Mouse (Mus musculus): ENCODE data around the gene Hsd17b13. TPM values are rescaled to one million over a fixed set of nuclear protein-coding genes. Genes with fewer than 3 reads are reported as not detected.

Hsd17b13 gene
- polyA plus RNA-seq, 1 experiment from 2014 or later = 0.11 TPM

- 87% methylated on average over 7 of the region's 7 CpGs for WGBS
- H3K4me3 ChIP-seq (ENCODE audit: low read length) = no peak overlapping the region
- no peaks in the 10 kb centered on the region for H3K4me1 ChIP-seq (ENCODE audit: control insufficient read depth, insufficient read depth, low read length)
- no peak overlapping the region for H3K27ac ChIP-seq (ENCODE audit: low read length)
- no peaks in the 10 kb centered on the region for H3K27me3 ChIP-seq (ENCODE audit: control insufficient read depth, insufficient read depth, low read length)
- no peaks in the 10 kb centered on the region for H3K9me3 ChIP-seq (replicated peaks; ENCODE audit: control insufficient read depth, low read length)
- ATAC-seq (replicated peaks; ENCODE audit: extremely low read depth, insufficient read depth, low FRiP score) = no peak
- peaks cover 15% of the 10 kb centered on the region for H3K36me3 ChIP-seq (ENCODE audit: control insufficient read depth, insufficient read depth)
- no peak overlapping the region for H3K9ac ChIP-seq (ENCODE audit: low read length)
- H3K4me2 ChIP-seq (ENCODE audit: low read depth, low read length) = no peak overlapping the region
Measured at GRCm38 (mm10) chr5:104010261-104010660, 33.1 kb upstream of the Hsd17b13 start.

DNA sequence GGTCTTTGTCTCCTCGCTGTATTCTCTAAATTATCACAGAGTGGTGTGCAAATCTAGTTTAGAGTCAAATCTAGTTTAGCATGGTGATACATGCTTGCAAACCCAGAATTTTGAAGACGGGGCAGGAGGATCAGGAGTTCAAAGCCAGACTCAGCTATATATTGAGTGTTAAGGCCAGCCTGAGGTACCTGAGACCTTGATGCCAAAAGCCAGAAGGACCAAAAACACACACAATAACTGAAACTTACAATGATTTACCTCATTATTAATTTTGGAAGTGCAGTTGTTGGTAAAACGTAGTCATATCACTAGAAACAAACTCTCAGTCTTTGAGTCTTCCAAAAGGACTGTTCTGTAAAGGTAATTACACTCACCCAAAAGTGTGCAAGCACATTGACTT lies 32.2 kb upstream of the Hsd17b13 start:
- Histone ChIP-seq H3K36me3 (ENCODE audit: control insufficient read depth, insufficient read depth) (peaks cover 15% of the 10 kb centered on the region), H3K4me3 (ENCODE audit: low read length) (no peak overlapping the region), H3K4me1 (ENCODE audit: control insufficient read depth, insufficient read depth, low read length) (no peaks in the 10 kb centered on the region), H3K4me2 (ENCODE audit: low read depth, low read length) (no peak overlapping the region), H3K9ac (ENCODE audit: low read length) (no peak overlapping the region), H3K27ac (ENCODE audit: low read length) (no peak overlapping the region), H3K9me3 (replicated peaks; ENCODE audit: control insufficient read depth, low read length) (no peaks in the 10 kb centered on the region), H3K27me3 (ENCODE audit: control insufficient read depth, insufficient read depth, low read length) (no peaks in the 10 kb centered on the region)
- 91% methylated on average over 3 of the region's 3 CpGs for WGBS
- no peak for ATAC-seq (replicated peaks; ENCODE audit: extremely low read depth, insufficient read depth, low FRiP score)

- Histone ChIP-seq H3K36me3 (ENCODE audit: control insufficient read depth, insufficient read depth) (peaks cover 15% of the 10 kb centered on the region), H3K27me3 (ENCODE audit: control insufficient read depth, insufficient read depth, low read length) (no peaks in the 10 kb centered on the region), H3K9ac (ENCODE audit: low read length) (no peak overlapping the region), H3K4me1 (ENCODE audit: control insufficient read depth, insufficient read depth, low read length) (no peaks in the 10 kb centered on the region), H3K9me3 (replicated peaks; ENCODE audit: control insufficient read depth, low read length) (no peaks in the 10 kb centered on the region), H3K4me3 (ENCODE audit: low read length) (no peak overlapping the region), H3K27ac (ENCODE audit: low read length) (no peak overlapping the region), H3K4me2 (ENCODE audit: low read depth, low read length) (no peak overlapping the region)
- ATAC-seq (replicated peaks; ENCODE audit: extremely low read depth, insufficient read depth, low FRiP score) = peak; percentile 70
- 64% methylated on average over 5 of the region's 5 CpGs for WGBS
Measured at GRCm38 (mm10) chr5:104007801-104008200, 30.6 kb upstream of the Hsd17b13 start.

GRCm38 (mm10) chr5:104006811-104007210 lies 29.6 kb upstream of the Hsd17b13 start:
- H3K4me3 ChIP-seq (ENCODE audit: low read length) = no peak overlapping the region
- no peak overlapping the region for H3K9ac ChIP-seq (ENCODE audit: low read length)
- 60% methylated on average over 3 of the region's 3 CpGs for WGBS
- H3K27me3 ChIP-seq (ENCODE audit: control insufficient read depth, insufficient read depth, low read length) = no peaks in the 10 kb centered on the region
- ATAC-seq (replicated peaks; ENCODE audit: extremely low read depth, insufficient read depth, low FRiP score) = no peak
- H3K27ac ChIP-seq (ENCODE audit: low read length) = no peak overlapping the region
- H3K4me1 ChIP-seq (ENCODE audit: control insufficient read depth, insufficient read depth, low read length) = no peaks in the 10 kb centered on the region
- H3K4me2 ChIP-seq (ENCODE audit: low read depth, low read length) = no peak overlapping the region
- H3K36me3 ChIP-seq (ENCODE audit: control insufficient read depth, insufficient read depth) = peaks cover 15% of the 10 kb centered on the region
- no peaks in the 10 kb centered on the region for H3K9me3 ChIP-seq (replicated peaks; ENCODE audit: control insufficient read depth, low read length)

GRCm38 (mm10) chr5:104003955-104004354 lies 26.7 kb upstream of the Hsd17b13 start:
- H3K27ac ChIP-seq (ENCODE audit: low read length) = no peak overlapping the region
- no peak overlapping the region for H3K4me3 ChIP-seq (ENCODE audit: low read length)
- H3K27me3 ChIP-seq (ENCODE audit: control insufficient read depth, insufficient read depth, low read length) = no peaks in the 10 kb centered on the region
- 78% methylated on average over 2 of the region's 2 CpGs for WGBS
- peaks cover 3% of the 10 kb centered on the region; the same call in 1 of the 2 replicates for H3K4me1 ChIP-seq (ENCODE audit: control insufficient read depth, insufficient read depth, low read length)
- H3K4me2 ChIP-seq (ENCODE audit: low read depth, low read length) = no peak overlapping the region
- H3K9ac ChIP-seq (ENCODE audit: low read length) = no peak overlapping the region
- no peaks in the 10 kb centered on the region for H3K9me3 ChIP-seq (replicated peaks; ENCODE audit: control insufficient read depth, low read length)
- ATAC-seq (replicated peaks; ENCODE audit: extremely low read depth, insufficient read depth, low FRiP score) = no peak
- peaks cover 8% of the 10 kb centered on the region for H3K36me3 ChIP-seq (ENCODE audit: control insufficient read depth, insufficient read depth)

GRCm38 (mm10) chr5:104003256-104003931 lies 26.2 kb upstream of the Hsd17b13 start:
- WGBS = 56% methylated on average over 15 of the region's 15 CpGs
- peaks cover 5% of the 10 kb centered on the region; the same call in 1 of the 2 replicates for H3K4me1 ChIP-seq (ENCODE audit: control insufficient read depth, insufficient read depth, low read length)
- no peak overlapping the region for H3K27ac ChIP-seq (ENCODE audit: low read length)
- H3K4me3 ChIP-seq (ENCODE audit: low read length) = no peak overlapping the region
- H3K9ac ChIP-seq (ENCODE audit: low read length) = no peak overlapping the region
- H3K9me3 ChIP-seq (replicated peaks; ENCODE audit: control insufficient read depth, low read length) = no peaks in the 10 kb centered on the region
- no peaks in the 10 kb centered on the region for H3K27me3 ChIP-seq (ENCODE audit: control insufficient read depth, insufficient read depth, low read length)
- ATAC-seq (replicated peaks; ENCODE audit: extremely low read depth, insufficient read depth, low FRiP score) = no peak
- peaks cover 8% of the 10 kb centered on the region for H3K36me3 ChIP-seq (ENCODE audit: control insufficient read depth, insufficient read depth)
- H3K4me2 ChIP-seq (ENCODE audit: low read depth, low read length) = no peak overlapping the region

DNA sequence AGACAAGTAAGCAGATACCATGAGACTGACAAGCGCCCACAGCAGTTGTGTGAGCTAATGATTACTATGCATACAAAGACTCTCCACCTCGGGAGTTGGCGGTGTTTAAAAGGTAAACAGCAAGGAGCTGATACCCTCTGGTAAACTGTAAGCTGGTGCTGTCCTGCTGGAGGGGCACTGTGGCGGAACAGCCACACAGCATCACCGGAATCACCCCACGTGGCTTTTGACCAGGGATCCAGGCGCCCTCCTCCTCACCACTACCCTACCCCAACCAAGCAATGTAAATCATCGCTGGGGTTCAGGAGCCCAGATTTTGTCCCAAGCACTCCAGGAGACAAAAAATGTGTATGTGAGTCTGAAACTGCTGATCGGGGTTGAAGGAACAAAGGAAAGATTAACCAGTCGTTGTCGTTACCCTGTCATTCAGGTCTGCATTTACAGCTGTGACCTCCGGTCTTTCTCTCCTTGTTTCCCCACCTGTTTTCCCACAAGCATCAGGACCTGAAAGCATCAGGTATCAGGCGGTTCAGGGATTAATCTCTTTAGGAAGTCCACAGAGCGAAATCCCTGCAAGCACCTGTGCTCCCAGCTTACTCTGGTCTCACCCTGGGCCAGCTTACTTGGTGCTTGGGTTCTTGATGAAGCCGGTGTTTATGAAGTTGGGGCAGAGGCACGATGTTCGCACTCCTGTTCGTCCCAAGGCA lies 25.5 kb upstream of the Hsd17b13 start:
- ATAC-seq (replicated peaks; ENCODE audit: extremely low read depth, insufficient read depth, low FRiP score) = no peak
- Histone ChIP-seq H3K36me3 (ENCODE audit: control insufficient read depth, insufficient read depth) (peaks cover 3% of the 10 kb centered on the region), H3K4me2 (ENCODE audit: low read depth, low read length) (no peak overlapping the region), H3K27me3 (ENCODE audit: control insufficient read depth, insufficient read depth, low read length) (no peaks in the 10 kb centered on the region), H3K27ac (ENCODE audit: low read length) (no peak overlapping the region), H3K4me1 (ENCODE audit: control insufficient read depth, insufficient read depth, low read length) (peaks cover 5% of the 10 kb centered on the region; the same call in 1 of the 2 replicates), H3K4me3 (ENCODE audit: low read length) (no peak overlapping the region), H3K9ac (ENCODE audit: low read length) (no peak overlapping the region), H3K9me3 (replicated peaks; ENCODE audit: control insufficient read depth, low read length) (no peaks in the 10 kb centered on the region)
- 53% methylated on average over 18 of the region's 18 CpGs for WGBS

GRCm38 (mm10) chr5:103999738-104000137 lies 22.5 kb upstream of the Hsd17b13 start:
- no peak overlapping the region for H3K9ac ChIP-seq (ENCODE audit: low read length)
- H3K27ac ChIP-seq (ENCODE audit: low read length) = no peak overlapping the region
- no peak for ATAC-seq (replicated peaks; ENCODE audit: extremely low read depth, insufficient read depth, low FRiP score)
- H3K4me3 ChIP-seq (ENCODE audit: low read length) = no peak overlapping the region
- H3K9me3 ChIP-seq (replicated peaks; ENCODE audit: control insufficient read depth, low read length) = no peaks in the 10 kb centered on the region
- H3K36me3 ChIP-seq (ENCODE audit: control insufficient read depth, insufficient read depth) = no peaks in the 10 kb centered on the region; the same call in 1 of the 2 replicates
- H3K4me2 ChIP-seq (ENCODE audit: low read depth, low read length) = no peak overlapping the region
- H3K27me3 ChIP-seq (ENCODE audit: control insufficient read depth, insufficient read depth, low read length) = no peaks in the 10 kb centered on the region
- WGBS = 6% methylated on average over 5 of the region's 5 CpGs
- H3K4me1 ChIP-seq (ENCODE audit: control insufficient read depth, insufficient read depth, low read length) = peaks cover 5% of the 10 kb centered on the region; the same call in 1 of the 2 replicates

GRCm38 (mm10) chr5:103998739-103999138 lies 21.5 kb upstream of the Hsd17b13 start:
- Histone ChIP-seq H3K4me2 (ENCODE audit: low read depth, low read length) (no peak overlapping the region; the same call in 1 of the 2 replicates), H3K27me3 (ENCODE audit: control insufficient read depth, insufficient read depth, low read length) (no peaks in the 10 kb centered on the region), H3K9me3 (replicated peaks; ENCODE audit: control insufficient read depth, low read length) (no peaks in the 10 kb centered on the region), H3K4me1 (ENCODE audit: control insufficient read depth, insufficient read depth, low read length) (peaks cover 5% of the 10 kb centered on the region; the same call in 1 of the 2 replicates), H3K36me3 (ENCODE audit: control insufficient read depth, insufficient read depth) (no peaks in the 10 kb centered on the region; the same call in 1 of the 2 replicates), H3K27ac (ENCODE audit: low read length) (peak overlapping the region; percentile 42; the same call in 1 of the 2 replicates), H3K4me3 (ENCODE audit: low read length) (no peak overlapping the region), H3K9ac (ENCODE audit: low read length) (no peak overlapping the region)
- ATAC-seq (replicated peaks; ENCODE audit: extremely low read depth, insufficient read depth, low FRiP score) = no peak; the same call in 1 of the 2 replicates
- WGBS = 37% methylated on average over 5 of the region's 5 CpGs
